Mouse (Mus musculus) midbrain, embryonic 14.5 days (tissue): ENCODE results near the gene Syce2. TPM values are rescaled to one million over a fixed set of nuclear protein-coding genes. Genes with fewer than 3 reads are reported as not detected.

ENCODE experiments used
- ATAC-seq: fragments of 200-750 bp; cut with Nextera tagmentation; 2 replicates; pipeline ENCODE4 v1.8.0; 2017; ENCODE audit warnings: moderate number of reproducible peaks, moderate library complexity; ENCODE audit not compliant: low FRiP score, low TSS enrichment
- DNase-seq: peaks from one replicate; pipeline ENCODE4 v3.0.0-alpha.2; 2015
- H3K27ac ChIP-seq: fragments of 300-500 bp; sonication (generic); replicated peaks from 2 replicates; pipeline ENCODE4 v1.5.1; 2014; ENCODE audit warnings: mild to moderate bottlenecking, low read depth, low read length, moderate library complexity
- H3K27me3 ChIP-seq: fragments of 300-500 bp; sonication (generic); 2 replicates; pipeline ENCODE4 v1.6.1; 2014; ENCODE audit warnings: low read length, control low read depth, mixed read lengths; ENCODE audit not compliant: control insufficient read depth, insufficient read depth
- H3K36me3 ChIP-seq: fragments of 300-500 bp; sonication (generic); 2 replicates; pipeline ENCODE4 v1.6.1; 2014; ENCODE audit warnings: low read length, control low read depth; ENCODE audit not compliant: control insufficient read depth, insufficient read depth
- H3K4me1 ChIP-seq: fragments of 300-500 bp; sonication (generic); 2 replicates; pipeline ENCODE4 v1.6.1; 2014; ENCODE audit warnings: mild to moderate bottlenecking, antibody characterized with exemption, low read length, control low read depth; ENCODE audit not compliant: control insufficient read depth, insufficient read depth
- H3K4me2 ChIP-seq: fragments of 300-500 bp; sonication (generic); 2 replicates; pipeline ENCODE4 v1.6.1; 2014; ENCODE audit warnings: mild to moderate bottlenecking, low read length, moderate library complexity
- H3K4me3 ChIP-seq: fragments of 300-500 bp; sonication (generic); replicated peaks from 2 replicates; pipeline ENCODE4 v1.5.1; 2014; ENCODE audit warnings: low read depth, low read length
- H3K9ac ChIP-seq: fragments of 300-500 bp; sonication (generic); replicated peaks from 2 replicates; pipeline ENCODE4 v1.6.1; 2014; ENCODE audit warnings: mild to moderate bottlenecking, low read length, moderate library complexity
- H3K9me3 ChIP-seq: fragments of 300-500 bp; sonication (generic); 2 replicates; pipeline ENCODE4 v1.6.1; 2016; ENCODE audit warnings: low read length, control low read depth, mixed read lengths; ENCODE audit not compliant: control insufficient read depth
- WGBS: fragments of 180-500 bp; shearing (Covaris S2); extraction: QIAGEN DNeasy Blood & Tissue Kit; methylation state at CpG from one replicate; pipeline ENCODE4 v1.1.7; 2014; 5-methylcytosine and 5-hydroxymethylcytosine counted together
- polyA plus RNA-seq: library from polyadenylated mRNA; unstranded; fragments of >200 nt; fragmentation: Nextera tagmentation; extraction: Ambion mirVana; gene quantifications from 2 replicates; pipeline ENCODE4 v1.2.1, GENCODE M21; 2014

The Syce2 gene
- polyA plus RNA-seq, 1 experiment from 2014 or later: 17.4 TPM

DNA sequence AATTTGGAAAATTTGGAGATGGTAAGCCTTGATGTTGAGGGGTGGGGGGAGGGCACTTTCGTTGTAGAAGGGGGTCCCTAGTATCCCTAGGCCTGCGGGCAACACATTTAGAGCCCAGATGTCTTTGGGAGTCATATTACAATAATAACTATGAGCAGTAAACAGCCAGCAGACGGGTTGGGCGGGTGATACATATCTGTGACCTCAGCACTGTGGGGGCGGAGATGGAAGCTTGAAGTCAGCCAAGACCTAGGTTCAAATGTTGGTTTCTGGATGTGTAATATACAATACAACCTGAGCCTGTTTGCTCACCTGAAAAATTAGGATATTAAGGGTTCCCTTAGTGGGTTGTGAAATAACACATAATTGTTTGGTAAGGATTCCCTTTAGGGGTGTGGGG lies 38.0 kb downstream of the Syce2 start:
- ATAC-seq (no peak), DNase-seq (no peak)
- 88% methylated on average over 5 of the region's 5 CpGs for WGBS
- Histone ChIP-seq H3K36me3 (peaks cover 49% of the 10 kb centered on the region), H3K9ac (no peak overlapping the region), H3K9me3 (no peaks in the 10 kb centered on the region), H3K4me3 (no peak overlapping the region), H3K27ac (no peak overlapping the region), H3K4me1 (0 out of 2 replicates have a peak, but pooled peaks cover 6% of the 10 kb centered on the region), H3K27me3 (peaks cover 26% of the 10 kb centered on the region), H3K4me2 (no peak overlapping the region)

GRCm38 (mm10) chr8:84910551-84910950 lies 38.6 kb downstream of the Syce2 start:
- WGBS: 89% methylated on average over 6 of the region's 6 CpGs
- peaks cover 55% of the 10 kb centered on the region for H3K36me3 ChIP-seq
- DNase-seq (no peak), ATAC-seq (no peak)
- H3K4me2 ChIP-seq: no peak overlapping the region
- peaks cover 32% of the 10 kb centered on the region for H3K27me3 ChIP-seq
- H3K4me3 ChIP-seq: no peak overlapping the region
- 0 out of 2 replicates have a peak, but pooled peaks cover 6% of the 10 kb centered on the region for H3K4me1 ChIP-seq
- H3K9ac ChIP-seq: no peak overlapping the region
- no peak overlapping the region for H3K27ac ChIP-seq
- H3K9me3 ChIP-seq: no peaks in the 10 kb centered on the region

- ATAC-seq (no peak), DNase-seq (no peak)
- Histone ChIP-seq H3K4me3 (no peak overlapping the region), H3K4me2 (no peak overlapping the region), H3K27me3 (peaks cover 34% of the 10 kb centered on the region), H3K9me3 (no peaks in the 10 kb centered on the region), H3K27ac (no peak overlapping the region), H3K4me1 (0 out of 2 replicates have a peak, but pooled peaks cover 6% of the 10 kb centered on the region), H3K9ac (no peak overlapping the region), H3K36me3 (peaks cover 68% of the 10 kb centered on the region)
- 86% methylated on average over 9 of the region's 9 CpGs for WGBS
These were observed 39.9 kb downstream of the Syce2 start for GRCm38 (mm10) chr8:84911854-84912253.

DNA sequence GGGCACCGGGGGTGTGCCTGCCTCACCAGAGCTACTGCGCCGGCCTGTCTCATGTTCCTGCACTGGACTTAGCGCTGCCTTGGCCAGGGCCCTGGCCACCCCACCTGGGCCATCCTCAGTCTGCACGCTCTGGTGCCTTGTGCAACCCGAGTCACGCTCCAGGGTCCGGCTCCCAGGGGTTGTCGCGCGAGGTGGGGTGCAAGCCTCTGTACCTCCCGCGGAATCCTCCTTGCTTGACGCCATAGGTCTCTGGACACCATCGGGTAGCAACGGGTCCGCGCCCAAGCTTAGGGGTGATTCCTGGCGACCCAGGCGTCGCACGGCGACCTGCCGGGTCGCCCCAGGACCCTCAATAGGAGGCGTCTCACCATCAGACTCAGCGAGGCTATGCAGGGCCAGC lies 40.5 kb downstream of the Syce2 start:
- H3K4me2 ChIP-seq: no peak overlapping the region
- no peak overlapping the region for H3K27ac ChIP-seq
- H3K9me3 ChIP-seq: no peaks in the 10 kb centered on the region
- WGBS: 23% methylated on average over 27 of the region's 27 CpGs
- ATAC-seq (no peak), DNase-seq (no peak)
- 0 out of 2 replicates have a peak, but pooled peaks cover 6% of the 10 kb centered on the region for H3K4me1 ChIP-seq
- H3K27me3 ChIP-seq: peaks cover 34% of the 10 kb centered on the region
- peaks cover 73% of the 10 kb centered on the region for H3K36me3 ChIP-seq
- H3K9ac ChIP-seq: no peak overlapping the region
- peak overlapping the region; percentile 15; the same call in 1 of the 2 replicates for H3K4me3 ChIP-seq

DNA sequence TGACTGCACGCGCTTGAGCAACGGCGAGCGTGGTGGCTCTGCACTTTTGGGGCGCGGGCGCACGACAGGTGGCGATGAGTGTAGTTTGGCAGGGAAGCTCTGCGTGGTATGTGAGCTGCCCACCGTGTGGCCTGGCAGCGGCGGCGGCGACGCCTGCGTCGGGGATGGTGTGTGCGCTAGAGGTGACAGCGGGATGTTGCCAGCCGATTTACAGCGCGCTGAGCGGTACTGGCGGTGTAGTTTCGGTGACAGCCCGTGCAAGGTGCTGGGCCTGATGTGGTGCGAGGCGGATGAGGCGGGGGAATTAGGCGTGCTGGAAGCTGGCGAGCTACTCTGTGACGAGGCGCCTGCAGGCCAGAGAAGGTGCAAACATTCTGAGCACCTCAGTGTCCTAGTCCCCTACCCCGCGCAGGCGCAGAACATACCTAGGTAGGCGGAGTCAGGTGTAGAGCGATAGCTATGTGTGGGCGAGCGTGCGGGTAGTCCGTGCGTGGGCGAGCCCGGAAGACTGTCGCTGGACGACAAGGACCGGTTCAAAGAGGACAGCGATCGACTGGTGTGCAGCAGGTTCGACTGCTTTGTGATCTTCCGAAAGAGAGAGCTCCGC lies 41.1 kb downstream of the Syce2 start:
- H3K9ac ChIP-seq: no peak overlapping the region
- WGBS: 3% methylated on average over 55 of the region's 55 CpGs
- ATAC-seq: no peak

DNA sequence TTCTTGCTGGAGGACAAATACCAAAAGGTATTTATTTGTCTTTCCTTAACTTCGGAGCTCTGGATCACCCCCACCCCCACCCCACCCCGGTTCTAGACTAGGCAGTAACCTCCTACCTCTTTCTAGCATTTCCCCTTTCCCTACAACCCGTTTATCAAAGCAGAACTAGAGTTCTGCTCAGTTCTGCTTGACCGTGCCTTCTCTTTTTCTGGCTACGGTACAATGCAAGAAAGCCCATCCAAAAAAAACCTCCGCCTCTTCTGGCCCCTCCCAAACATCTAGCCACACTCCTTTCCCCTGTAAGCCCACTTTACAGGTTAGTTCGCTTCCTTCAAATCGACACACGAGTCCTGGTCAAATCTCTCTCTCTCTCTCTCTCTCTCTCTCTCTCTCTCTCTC lies 41.6 kb downstream of the Syce2 start:
- DNase-seq (no peak), ATAC-seq (no peak)
- Histone ChIP-seq H3K4me1 (0 out of 2 replicates have a peak, but pooled peaks cover 6% of the 10 kb centered on the region), H3K9ac (no peak overlapping the region), H3K9me3 (no peaks in the 10 kb centered on the region), H3K36me3 (peaks cover 84% of the 10 kb centered on the region), H3K4me2 (peak overlapping the region; percentile 42; the same call in 1 of the 2 replicates), H3K27ac (no peak overlapping the region), H3K27me3 (peaks cover 34% of the 10 kb centered on the region), H3K4me3 (no peak overlapping the region)
- WGBS: 13% methylated on average over 9 of the region's 9 CpGs

More for the DNA sequence above, 41.1 kb downstream of the Syce2 start:
- H3K27me3 ChIP-seq: peaks cover 34% of the 10 kb centered on the region
- DNase-seq: peak; percentile 62
- H3K9me3 ChIP-seq: no peaks in the 10 kb centered on the region
- peak overlapping the region; percentile 15; the same call in 1 of the 2 replicates for H3K4me3 ChIP-seq
- H3K4me2 ChIP-seq: peak overlapping the region; percentile 42
- H3K4me1 ChIP-seq: 0 out of 2 replicates have a peak, but pooled peaks cover 6% of the 10 kb centered on the region
- H3K27ac ChIP-seq: no peak overlapping the region
- H3K36me3 ChIP-seq: peaks cover 79% of the 10 kb centered on the region

- ATAC-seq (no peak), DNase-seq (peak; percentile 68)
- Histone ChIP-seq H3K27ac (no peak overlapping the region), H3K9ac (no peak overlapping the region), H3K4me3 (no peak overlapping the region), H3K4me1 (0 out of 2 replicates have a peak, but pooled peaks cover 1% of the 10 kb centered on the region), H3K4me2 (no peak overlapping the region), H3K9me3 (no peaks in the 10 kb centered on the region), H3K36me3 (peaks cover 89% of the 10 kb centered on the region), H3K27me3 (peaks cover 34% of the 10 kb centered on the region)
- 35% methylated on average over 4 of the region's 4 CpGs for WGBS
These were observed 42.0 kb downstream of the Syce2 start for GRCm38 (mm10) chr8:84913960-84914359.

GRCm38 (mm10) chr8:84915269-84915668 lies 43.4 kb downstream of the Syce2 start:
- Histone ChIP-seq H3K27me3 (peaks cover 34% of the 10 kb centered on the region), H3K4me2 (no peak overlapping the region), H3K27ac (no peak overlapping the region), H3K36me3 (peaks cover 94% of the 10 kb centered on the region), H3K4me1 (no peaks in the 10 kb centered on the region), H3K4me3 (no peak overlapping the region), H3K9me3 (no peaks in the 10 kb centered on the region), H3K9ac (no peak overlapping the region)
- DNase-seq: no peak
- ATAC-seq: no peak
- 91% methylated on average over 8 of the region's 8 CpGs for WGBS

DNA sequence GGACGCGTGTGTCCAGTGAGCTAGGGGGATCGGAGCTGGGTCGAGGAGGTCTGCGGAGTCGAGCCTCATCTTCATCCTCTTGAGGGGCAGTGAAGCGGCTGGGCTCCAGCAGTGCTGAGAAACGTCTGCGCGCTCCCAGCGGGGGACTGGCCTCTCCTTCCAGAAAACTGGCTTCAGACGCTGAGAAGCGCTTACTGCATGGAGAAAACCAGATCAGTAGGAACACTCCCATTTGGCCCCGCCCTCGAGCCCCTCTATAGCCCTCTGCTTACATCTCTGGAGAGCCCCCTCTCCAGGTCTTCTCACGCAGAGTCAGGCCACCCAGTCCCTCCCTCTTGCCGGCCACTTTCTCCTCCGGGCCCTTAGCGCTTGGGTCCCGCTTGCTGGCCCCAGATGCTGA lies 45.9 kb downstream of the Syce2 start:
- H3K4me2 ChIP-seq: no peak overlapping the region
- ATAC-seq: no peak
- H3K27ac ChIP-seq: no peak overlapping the region
- no peaks in the 10 kb centered on the region for H3K4me1 ChIP-seq
- H3K9ac ChIP-seq: no peak overlapping the region
- H3K36me3 ChIP-seq: peaks cover 95% of the 10 kb centered on the region
- 30% methylated on average over 20 of the region's 20 CpGs for WGBS
- DNase-seq: no peak
- peaks cover 29% of the 10 kb centered on the region for H3K27me3 ChIP-seq
- H3K4me3 ChIP-seq: no peak overlapping the region
- H3K9me3 ChIP-seq: no peaks in the 10 kb centered on the region
